Mouse (Mus musculus) Muller cell, postnatal 12 days (primary cell): ENCODE results near the gene Arv1.

Experiments
- DNase-seq: peaks from one replicate; pipeline ENCODE4 v3.0.0-alpha.2; 2015; ENCODE audit errors: inconsistent ontology term

The Arv1 gene

GRCm38 (mm10) chr8:124721862-124722515 lies at the start of gene Arv1, which contains the start of gene Ttc13:
Gene Arv1, plus strand, starts transcription at chr8:124722139.
Gene Ttc13, minus strand, starts transcription at chr8:124721983.
- DNase-seq = peak; percentile 98

GRCm38 (mm10) chr8:124672345-124672744 lies 49.6 kb upstream of the Arv1 start:
- DNase-seq = no peak

- no peak for DNase-seq
These were observed 45.3 kb upstream of the Arv1 start for GRCm38 (mm10) chr8:124676661-124677060.

- no peak for DNase-seq
These were observed 44.9 kb upstream of the Arv1 start for GRCm38 (mm10) chr8:124677078-124677477.

DNA sequence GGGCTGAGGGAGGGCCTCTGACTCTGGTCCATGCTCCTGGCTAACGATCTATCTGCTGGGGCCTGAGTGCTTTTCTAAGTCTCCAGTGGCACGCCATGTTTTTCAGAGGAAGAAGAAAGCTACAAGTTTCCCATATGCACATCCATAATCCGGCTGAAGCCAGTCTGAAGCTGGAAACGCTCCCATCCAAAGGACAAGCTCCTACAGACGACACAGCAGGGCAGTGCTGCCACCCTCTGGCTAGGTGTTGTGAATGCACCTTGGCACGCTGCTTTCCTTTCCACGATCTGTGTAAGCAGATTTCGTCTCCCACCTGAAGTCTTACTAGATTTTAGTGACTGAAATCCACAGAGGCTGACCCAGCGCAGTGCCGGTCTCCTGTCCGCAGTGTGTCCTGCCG lies 44.5 kb upstream of the Arv1 start:
- peak; percentile 70 for DNase-seq

DNA sequence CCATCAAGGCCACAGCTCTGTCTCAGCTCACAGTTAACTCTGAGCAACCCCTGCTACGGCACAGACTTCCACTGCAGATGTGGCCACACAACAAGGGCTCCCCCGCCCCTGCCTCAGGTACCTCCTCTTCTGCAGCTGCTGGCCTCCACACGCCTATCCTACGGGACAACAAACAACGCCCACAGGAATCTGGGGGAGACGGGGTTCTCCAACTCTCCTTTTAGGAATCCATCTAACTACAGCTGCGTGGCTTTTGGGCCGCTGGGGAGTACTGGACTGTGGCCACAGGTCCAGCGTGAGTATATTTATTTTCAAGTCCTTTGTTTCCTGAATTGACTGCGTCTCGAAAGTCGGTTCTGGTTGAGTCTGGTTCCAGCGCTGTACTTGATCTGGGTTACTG lies 43.7 kb upstream of the Arv1 start:
- no peak for DNase-seq

DNA sequence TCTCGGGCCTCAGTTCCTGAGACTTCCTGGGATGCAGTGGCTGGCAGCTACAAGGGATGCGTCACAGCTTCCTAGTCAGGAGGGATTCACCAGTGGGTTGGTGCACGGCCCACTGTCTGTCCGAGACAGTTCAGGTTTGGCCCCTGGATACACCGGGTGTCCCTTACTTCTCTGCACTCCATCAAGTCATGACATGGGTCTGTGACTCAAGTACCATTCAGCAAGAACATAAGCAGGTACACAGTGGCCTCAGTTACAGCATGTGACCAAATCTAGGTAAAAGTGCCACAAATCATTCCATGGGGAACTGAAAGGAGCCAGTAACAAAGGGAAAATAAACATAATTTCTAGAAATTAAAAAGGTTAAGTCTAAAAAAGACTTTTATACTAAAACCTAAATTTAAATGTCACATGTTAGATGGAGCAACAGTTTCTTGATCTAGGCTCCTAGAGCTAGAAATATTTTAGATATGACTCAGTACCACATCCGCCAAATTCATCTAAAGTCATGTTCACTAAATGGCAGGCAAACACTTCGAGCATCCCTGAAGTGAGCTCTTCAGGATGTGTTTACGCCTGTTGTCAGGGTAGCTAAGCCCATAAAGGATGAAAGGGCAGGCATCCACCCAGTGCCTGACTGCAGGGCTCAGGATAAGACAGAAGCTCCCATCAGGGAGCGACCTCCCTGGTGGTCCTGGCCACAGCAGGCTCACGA lies 40.7 kb upstream of the Arv1 start:
- peak; percentile 5 for DNase-seq

DNA sequence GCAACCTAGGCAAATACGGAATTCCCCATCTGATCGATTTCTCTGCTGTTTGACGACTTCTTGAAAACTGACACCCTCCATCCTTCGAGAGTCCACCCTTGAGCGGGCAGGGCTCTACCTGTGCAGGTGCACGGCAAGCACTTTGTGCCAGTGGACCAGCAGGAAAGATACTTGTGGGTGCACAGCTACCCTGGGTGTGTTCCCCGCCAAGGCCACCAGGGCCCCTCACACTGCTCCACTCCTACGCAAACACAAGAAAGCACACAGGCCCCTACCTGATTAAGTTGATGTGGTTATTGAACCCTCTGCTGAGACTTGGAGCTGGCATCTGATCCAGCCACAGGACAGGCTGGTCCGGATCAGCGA lies 40.2 kb upstream of the Arv1 start:
- no peak for DNase-seq

DNA sequence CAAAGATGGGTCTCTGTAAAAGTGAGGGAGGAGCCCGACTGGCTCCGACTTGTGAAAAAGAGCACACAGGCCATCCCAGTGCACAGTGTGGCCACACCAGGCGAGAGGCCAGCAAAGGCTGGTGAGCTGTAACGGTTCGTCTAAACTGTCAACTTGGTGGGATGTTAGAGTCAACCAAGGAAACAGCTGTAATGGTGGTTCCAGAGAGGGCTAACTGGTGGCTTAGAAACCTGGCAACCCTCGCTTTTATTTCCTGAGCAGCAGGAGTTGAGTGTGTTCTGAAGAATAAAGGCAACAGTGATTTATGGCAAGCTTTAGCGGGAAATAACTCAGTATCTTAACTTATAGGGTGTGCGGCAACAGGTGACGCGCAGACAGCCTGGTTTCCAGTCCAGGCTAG lies 39.7 kb upstream of the Arv1 start:
- DNase-seq = no peak

GRCm38 (mm10) chr8:124688899-124689298 lies 33.0 kb upstream of the Arv1 start:
- no peak for DNase-seq

GRCm38 (mm10) chr8:124691706-124692105 lies 30.2 kb upstream of the Arv1 start:
- DNase-seq = no peak

- DNase-seq = no peak
These were observed 26.4 kb upstream of the Arv1 start for GRCm38 (mm10) chr8:124695424-124696100.

- no peak for DNase-seq
These were observed 21.7 kb upstream of the Arv1 start for GRCm38 (mm10) chr8:124700271-124700670.

- DNase-seq = no peak
These were observed 20.9 kb upstream of the Arv1 start for GRCm38 (mm10) chr8:124701023-124701422.

DNA sequence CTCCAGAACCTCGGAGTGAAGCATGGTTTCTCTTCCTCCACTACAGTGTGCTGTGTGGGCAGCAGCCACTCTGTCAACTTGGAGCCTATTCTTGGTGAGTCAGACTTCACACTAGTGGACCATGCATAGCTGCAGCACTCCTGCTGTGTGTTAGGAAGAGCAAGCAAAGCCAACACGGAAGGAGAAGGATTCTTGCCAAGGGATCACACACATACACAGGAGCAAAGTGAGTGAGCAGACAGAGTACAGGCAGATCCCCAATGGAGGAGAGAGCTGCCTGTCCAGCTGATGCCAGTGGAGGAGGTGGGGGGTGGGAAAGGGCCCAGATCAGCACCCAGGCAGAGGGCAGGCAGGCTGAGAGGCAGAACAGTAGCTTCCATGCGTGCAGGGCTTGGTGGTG lies 19.8 kb upstream of the Arv1 start:
- DNase-seq = peak; percentile 75

GRCm38 (mm10) chr8:124703526-124703925 lies 18.4 kb upstream of the Arv1 start:
- DNase-seq = no peak

GRCm38 (mm10) chr8:124704376-124704775 lies 17.6 kb upstream of the Arv1 start:
- DNase-seq = no peak

GRCm38 (mm10) chr8:124705823-124706222 lies 16.1 kb upstream of the Arv1 start:
- DNase-seq = no peak

DNA sequence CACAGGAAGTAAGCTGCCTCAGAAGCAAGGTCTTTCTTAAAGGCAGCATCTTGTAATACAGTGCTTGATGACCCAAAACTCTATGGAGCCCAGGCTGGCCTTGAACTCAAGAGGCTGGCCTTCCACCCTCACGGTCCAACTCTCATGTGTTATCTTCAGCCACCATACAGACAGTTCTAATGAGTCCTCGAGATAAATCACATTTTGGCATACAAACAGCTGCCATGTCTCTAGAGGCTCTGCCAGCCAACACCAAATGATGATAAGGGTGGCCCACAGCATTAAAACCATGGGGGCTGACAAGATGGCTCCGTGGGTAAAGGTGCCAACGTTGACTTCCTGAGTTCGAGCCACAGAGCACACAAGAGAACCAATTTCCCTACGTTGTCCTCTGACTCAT lies 8.7 kb upstream of the Arv1 start:
- no peak for DNase-seq

DNA sequence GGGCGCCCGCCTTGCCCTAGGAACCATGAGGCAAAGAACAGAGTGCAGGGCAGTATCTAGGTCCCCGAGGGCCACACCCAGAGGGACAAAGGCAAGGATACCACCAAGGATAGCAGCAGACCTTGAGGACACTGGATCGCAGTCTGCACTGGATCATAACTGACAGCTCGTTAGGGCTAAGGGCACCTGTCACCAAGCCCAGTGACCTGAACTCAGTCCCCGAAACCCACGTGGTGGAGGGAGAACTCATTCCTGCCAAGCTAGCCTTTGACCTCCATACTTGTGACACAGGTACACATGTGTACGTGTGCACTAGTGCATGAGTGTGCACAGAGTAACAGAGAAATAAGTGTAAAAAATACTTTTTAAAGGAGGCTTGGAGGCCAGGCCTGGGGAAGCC lies 6.2 kb upstream of the Arv1 start:
- no peak for DNase-seq

DNA sequence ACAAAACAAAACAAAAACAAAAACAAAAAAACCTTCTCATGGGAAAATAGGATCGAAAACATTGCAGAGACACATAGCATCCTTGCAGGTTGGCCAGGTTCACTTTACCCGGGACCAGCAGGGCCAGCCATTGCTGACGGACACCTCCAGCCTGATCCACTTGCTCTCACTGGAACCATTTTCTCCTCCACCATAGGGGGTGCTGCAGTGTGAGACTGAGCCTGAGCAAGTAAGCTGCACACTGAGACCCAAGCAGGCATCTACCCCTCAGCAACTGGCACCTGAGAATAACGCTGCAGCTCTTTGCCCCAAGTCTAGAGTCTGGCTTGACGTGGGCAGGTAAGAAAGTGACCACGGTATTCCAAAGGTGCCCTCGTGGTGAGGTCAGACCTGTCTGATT lies 1.8 kb upstream of the Arv1 start:
- no peak for DNase-seq

DNA sequence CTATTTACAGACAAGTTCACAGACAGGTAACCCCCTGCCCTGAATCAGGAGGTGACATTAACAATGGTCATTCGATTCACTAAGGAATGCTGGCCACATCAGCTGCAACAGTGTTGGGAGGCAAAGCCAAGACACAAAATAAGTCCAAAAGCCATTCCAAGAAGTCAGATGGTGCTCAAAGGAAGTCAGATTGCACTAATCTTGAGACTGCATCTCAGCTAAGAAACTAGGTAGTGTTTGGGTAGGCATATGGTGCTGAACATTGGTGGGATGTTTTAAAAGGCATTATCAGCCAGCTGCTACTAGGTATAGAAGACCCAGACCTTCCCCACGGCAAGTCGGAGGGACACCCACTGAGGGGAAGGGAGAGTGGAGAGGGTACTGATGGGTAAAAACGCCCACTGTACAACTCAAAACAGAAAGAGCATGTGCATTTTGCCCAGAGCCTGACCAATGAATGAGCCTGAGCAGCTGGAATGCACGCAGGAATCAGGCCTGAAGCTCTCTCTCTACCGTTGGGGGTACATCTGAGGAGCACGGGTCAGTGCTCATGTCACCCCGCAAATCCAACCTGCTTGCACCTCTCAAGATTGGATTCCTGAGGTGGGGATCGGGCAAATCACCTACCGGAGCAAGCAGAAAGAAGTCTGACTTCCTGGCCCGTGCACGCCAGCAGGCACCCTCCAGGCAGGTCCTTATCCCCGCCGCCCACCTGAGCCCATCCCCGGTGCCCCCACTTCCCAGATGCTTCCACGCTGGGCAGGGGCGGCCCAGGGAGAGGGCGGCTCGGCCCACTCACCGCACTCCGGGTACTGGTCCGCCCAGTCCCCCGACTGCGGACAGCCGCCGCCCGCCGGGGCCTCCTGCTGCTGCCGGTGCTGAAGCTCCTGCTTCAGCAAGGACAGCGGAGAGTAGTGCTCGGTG lies 739 bp upstream of the Arv1 start:
- peak; percentile 34 for DNase-seq
